Comparison of ENCODE assay signal across 25 mouse cellular contexts in genomic region chr2:163176502-163176901, GRCm38 (mm10). TPM values are rescaled to one million over a fixed set of nuclear protein-coding genes. Genes with fewer than 3 reads are reported as not detected.
DNase-seq lines count a peak whose midpoint lies in the region.
"Had no signal": no experiment of that assay in that cellular context is flagged by ENCODE, and none has a peak within 500 bp of the region (broad histone marks: within the 10 kb centered on the region; RNA-seq: fewer than 3 reads in every experiment).

No protein-coding gene starts in this region.

- WGBS in heart, embryonic 10.5 days, result 46% methylated on average over 7 of the region's 7 CpGs

- intact Hi-C loops in heart, postnatal 14 days (cut with DNase I), result no loop called here

- no peak overlapping the region for H3K27ac ChIP-seq in heart, embryonic 10.5 days
- H3K27ac ChIP-seq: forebrain, embryonic 12.5 days; hindbrain, embryonic 13.5 days; kidney, postnatal 0 days; neural tube, embryonic 12.5 days; stomach, embryonic 15.5 days had no signal

- DNase-seq in heart, adult 8-10 months (ENCODE audit: low spot score), result peak; percentile 52
- no peak for DNase-seq in heart, embryonic 10.5 days (ENCODE audit: low spot score)
- DNase-seq in A20 (ENCODE audit: low read depth, low spot score), result peak; percentile 47
- DNase-seq in gonadal fat pad, adult 2 months (ENCODE audit: low read depth), result peak; percentile 95
- peak; percentile 6 to 18 for DNase-seq in heart, postnatal 14 days
- DNase-seq in retina, postnatal 1 day, result no peak
- DNase-seq in right cerebral cortex, postnatal 25 days, result no peak
- no peak for DNase-seq in gastrocnemius, postnatal 4 days (ENCODE audit: low spot score in 2 of 2)
- DNase-seq: adrenal gland, adult 2 months; B cell, adult 2 months; cerebellum, adult 11 months; cerebellum, adult 9-11 months; gastrocnemius, postnatal 36 days; kidney, adult 18-20 months; left cerebral cortex, postnatal 4 days; midbrain, embryonic 14.5 days; right cerebral cortex, postnatal 4 days; thymus, postnatal 36 days had no signal

- H3K4me3 ChIP-seq in heart, embryonic 10.5 days, result no peak overlapping the region
- H3K4me3 ChIP-seq: forebrain, embryonic 12.5 days; hindbrain, embryonic 13.5 days; megakaryocyte, embryonic 14.5 days; neural tube, embryonic 12.5 days; stomach, embryonic 15.5 days had no signal

- no peaks in the 10 kb centered on the region for H3K9me3 ChIP-seq in heart, embryonic 10.5 days
- H3K9me3 ChIP-seq: forebrain, embryonic 12.5 days; hindbrain, embryonic 13.5 days; neural tube, embryonic 12.5 days; stomach, embryonic 15.5 days had no signal

- H3K36me3 ChIP-seq in heart, embryonic 10.5 days, result no peaks in the 10 kb centered on the region
- H3K36me3 ChIP-seq: forebrain, embryonic 12.5 days; hindbrain, embryonic 13.5 days; neural tube, embryonic 12.5 days; stomach, embryonic 15.5 days had no signal

- peaks cover 9% of the 10 kb centered on the region; the same call in 1 of the 2 replicates for H3K27me3 ChIP-seq in heart, embryonic 10.5 days (ENCODE audit: insufficient read depth, poor library complexity, severe bottlenecking)
- H3K27me3 ChIP-seq: neural tube, embryonic 12.5 days; stomach, embryonic 15.5 days had no signal

- no peaks in the 10 kb centered on the region for H3K4me1 ChIP-seq in heart, embryonic 10.5 days
- H3K4me1 ChIP-seq: forebrain, embryonic 12.5 days; megakaryocyte, embryonic 14.5 days; neural tube, embryonic 12.5 days; stomach, embryonic 15.5 days had no signal

RNA-seq across cellular contexts. Expression of gene Tox2, which starts 26.4 kb away (rescaled TPM):
- total RNA-seq in heart, adult 8-10 months (2022), result 1 to 10 TPM in 2 of 4 experiments, under 1 TPM in 2; 0.66 to 2.7 (median 1.0) TPM
- polyA plus RNA-seq in heart, embryonic 10.5 days (2016; fragmentation: Nextera tagmentation; extraction: Ambion mirVana), result 1.7 and 2.0 TPM in 2 replicates
- 1.9 and 2.3 TPM in 2 replicates for polyA plus RNA-seq in gonadal fat pad, adult 2 months (2012; rRNA removed)
- 1 to 10 TPM; 2.4 to 2.6 TPM for total RNA-seq in heart, postnatal 14 days (2021)
- 1 to 10 TPM; 1.5 to 1.9 TPM for total RNA-seq in gastrocnemius, postnatal 4 days (2021)
- total RNA-seq: MEL had no signal

Comparison
In these comparisons a context has a peak if more than half of its experiments do, and no peak if none do; other contexts are left out.
1. DNase-seq: peak in heart, adult 8-10 months (single experiment), A20 (single experiment), gonadal fat pad, adult 2 months (single experiment) and heart, postnatal 14 days (2 of 2); none in heart, embryonic 10.5 days (single experiment), retina, postnatal 1 day (single experiment), right cerebral cortex, postnatal 25 days (single experiment) and gastrocnemius, postnatal 4 days (0 of 2).